Mouse (Mus musculus) cortical plate, adult 2 months (tissue): ENCODE data around the gene Vegfb.

Source experiments
- CTCF ChIP-seq: fragments of 200-500 bp; IDR thresholded peaks from 2 replicates; pipeline ENCODE4 v1.5.1; 2011; ENCODE audit warnings: mild to moderate bottlenecking, control low read depth, low read length; ENCODE audit not compliant: insufficient read depth; ENCODE audit errors: extremely low read depth
- POLR2A ChIP-seq: fragments of 200-500 bp; IDR thresholded peaks from 2 replicates; pipeline ENCODE4 v1.6.1; 2011; ENCODE audit warnings: mild to moderate bottlenecking, low read length, control low read depth; ENCODE audit not compliant: insufficient read depth; ENCODE audit errors: extremely low read depth

GRCm38 (mm10) chr19:6994489-6994888, 7.0 kb upstream of the Vegfb start:
- no peak for TF ChIP-seq CTCF
- TF ChIP-seq POLR2A = no peak
